Comparison of ENCODE assay signal across 8 mouse cellular contexts in the genomic region with DNA sequence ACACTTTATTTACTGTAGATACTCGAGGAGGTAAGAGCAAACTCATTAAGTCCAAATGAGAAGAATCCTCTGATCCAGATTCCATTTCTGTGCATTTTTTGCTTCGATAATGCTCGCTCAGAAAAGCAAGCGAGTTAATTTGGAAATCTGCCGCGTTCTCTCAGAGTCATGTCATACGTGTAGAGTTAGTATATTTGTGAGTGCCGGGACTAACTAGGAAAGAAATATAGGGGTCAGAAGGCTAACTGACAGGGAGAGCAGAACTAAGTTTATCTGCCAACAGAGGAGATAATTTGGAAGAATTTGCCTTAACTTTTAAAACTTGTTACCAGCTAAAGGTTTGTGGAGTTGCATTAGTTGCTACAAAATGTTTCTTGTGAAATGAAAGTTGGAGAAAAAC. TPM values are rescaled to one million over a fixed set of nuclear protein-coding genes. Genes with fewer than 3 reads are reported as not detected.
A peak's percentile ranks its signal among the peaks of the same experiment; 100 is the strongest.
DNase-seq lines count a peak whose midpoint lies in the region; ATAC-seq and TF ChIP-seq lines count a peak whose summit lies in the region.

No protein-coding gene starts in this region.

- peaks cover 21% of the 10 kb centered on the region for H3K36me3 ChIP-seq in heart, embryonic 15.5 days
- H3K36me3 ChIP-seq in MEL (ENCODE audit: control insufficient read depth in 1 of 2, insufficient read depth in 2 of 2, low read length in 2 of 2), result peaks cover 19 to 27% of the 10 kb centered on the region in 2 experiments
- H3K36me3 ChIP-seq in hindbrain, embryonic 10.5 days, result peaks cover 43% of the 10 kb centered on the region
- H3K36me3 ChIP-seq in midbrain, embryonic 11.5 days (ENCODE audit: control insufficient read depth, insufficient read depth, low read length), result peaks cover 4% of the 10 kb centered on the region; the same call in 1 of the 2 replicates

- H3K27me3 ChIP-seq in heart, embryonic 15.5 days, result no peaks in the 10 kb centered on the region
- no peaks in the 10 kb centered on the region for H3K27me3 ChIP-seq in MEL (ENCODE audit: control insufficient read depth in 1 of 2, insufficient read depth in 2 of 2, low read length in 2 of 2)
- no peaks in the 10 kb centered on the region for H3K27me3 ChIP-seq in hindbrain, embryonic 10.5 days (ENCODE audit: insufficient read depth, poor library complexity, severe bottlenecking)
- H3K27me3 ChIP-seq in midbrain, embryonic 11.5 days (ENCODE audit: control insufficient read depth, insufficient read depth, low read length), result no peaks in the 10 kb centered on the region

- H3K9ac ChIP-seq in heart, embryonic 15.5 days, result peak overlapping the region; percentile 86
- peak overlapping the region; percentile 84 for H3K9ac ChIP-seq in MEL (ENCODE audit: control insufficient read depth, low read depth, low read length, poor library complexity, severe bottlenecking)
- H3K9ac ChIP-seq in midbrain, embryonic 11.5 days (ENCODE audit: low read length), result peak overlapping the region; percentile 85

- DNase-seq in heart, postnatal 4 days, result no peak
- DNase-seq in MEL (ENCODE audit: low read depth, low spot score), result no peak
- DNase-seq in hindbrain, embryonic 10.5 days (ENCODE audit: low spot score), result no peak
- DNase-seq in midbrain, embryonic 11.5 days (ENCODE audit: low spot score, missing footprints), result no peak
- no peak for DNase-seq in cerebellum, adult 9-10 months
- no peak for DNase-seq in cerebellum, adult 18-20 months
- DNase-seq in yolk sac, embryonic 10.5 days (ENCODE audit: low spot score), result no peak

- H3K79me2 ChIP-seq in MEL (ENCODE audit: control insufficient read depth, insufficient read depth, low read length, poor library complexity), result peaks cover 40% of the 10 kb centered on the region

- peaks cover 19% of the 10 kb centered on the region for H3K4me1 ChIP-seq in heart, embryonic 15.5 days (replicated peaks)
- H3K4me1 ChIP-seq in MEL (ENCODE audit: control insufficient read depth in 1 of 2, insufficient read depth in 2 of 2, low read length in 2 of 2), result peaks cover 4 to 12% of the 10 kb centered on the region in 2 experiments
- peaks cover 18% of the 10 kb centered on the region for H3K4me1 ChIP-seq in hindbrain, embryonic 10.5 days (replicated peaks)
- H3K4me1 ChIP-seq in midbrain, embryonic 11.5 days (ENCODE audit: control insufficient read depth, insufficient read depth, low read length), result peaks cover 9% of the 10 kb centered on the region; the same call in 1 of the 2 replicates

- peak overlapping the region; percentile 96 for H3K4me3 ChIP-seq in heart, embryonic 15.5 days
- H3K4me3 ChIP-seq in MEL (ENCODE audit: control insufficient read depth in 1 of 2, insufficient read depth in 1 of 2, low read depth in 2 of 2, low read length in 2 of 2), result peak overlapping the region; percentile 82 to 90
- H3K4me3 ChIP-seq in hindbrain, embryonic 10.5 days, result peak overlapping the region; percentile 86
- peak overlapping the region; percentile 81 for H3K4me3 ChIP-seq in midbrain, embryonic 11.5 days (ENCODE audit: low read depth, low read length)

- 3% methylated on average over 8 of the region's 8 CpGs for WGBS in heart, embryonic 15.5 days
- 6% methylated on average over 8 of the region's 8 CpGs for whole genome bisulfite sequencing in hindbrain, embryonic 10.5 days
- WGBS in midbrain, embryonic 11.5 days, result 8% methylated on average over 8 of the region's 8 CpGs

- H3K4me2 ChIP-seq in heart, embryonic 15.5 days, result peak overlapping the region; percentile 75
- H3K4me2 ChIP-seq in midbrain, embryonic 11.5 days, result peak overlapping the region; percentile 55

- H3K27ac ChIP-seq in heart, embryonic 15.5 days, result no peak overlapping the region
- peak overlapping the region; percentile 82 for H3K27ac ChIP-seq in MEL (ENCODE audit: control insufficient read depth, low read depth, low read length)
- H3K27ac ChIP-seq in hindbrain, embryonic 10.5 days, result peak overlapping the region; percentile 91
- H3K27ac ChIP-seq in midbrain, embryonic 11.5 days (ENCODE audit: low read depth, low read length), result no peak overlapping the region

- TF ChIP-seq EP300 in MEL (IDR thresholded peaks at IDR 0.05; ENCODE audit: low read depth in 1 of 2, low read length in 2 of 2), result no peak

- TF ChIP-seq RAD21 in MEL (IDR thresholded peaks at IDR 0.05; ENCODE audit: low read depth, low read length), result no peak

- TF ChIP-seq CTCF in MEL (IDR thresholded peaks at IDR 0.05 in 2 of 3, conservative IDR thresholded peaks at IDR 0.05 in 1 of 3; ENCODE audit: control insufficient read depth in 1 of 3, insufficient read depth in 1 of 3, low read depth in 2 of 3, low read length in 3 of 3, poor library complexity in 1 of 3, severe bottlenecking in 1 of 3), result no peak

- H3K9me3 ChIP-seq in heart, embryonic 15.5 days (replicated peaks), result no peaks in the 10 kb centered on the region
- H3K9me3 ChIP-seq in MEL (replicated peaks; ENCODE audit: insufficient read depth, low read length), result no peaks in the 10 kb centered on the region
- no peaks in the 10 kb centered on the region for H3K9me3 ChIP-seq in hindbrain, embryonic 10.5 days
- H3K9me3 ChIP-seq in midbrain, embryonic 11.5 days (ENCODE audit: control insufficient read depth, low read length), result no peaks in the 10 kb centered on the region

- TF ChIP-seq POLR2A in MEL (IDR thresholded peaks at IDR 0.05; ENCODE audit: control insufficient read depth in 1 of 2, insufficient read depth in 1 of 2, low read depth in 1 of 2, low read length in 2 of 2, poor library complexity in 1 of 2), result no peak

- no peak for ATAC-seq in heart, embryonic 15.5 days (replicated peaks; ENCODE audit: insufficient number of reproducible peaks, insufficient read depth, low FRiP score, low read depth)
- no peak for ATAC-seq in midbrain, embryonic 11.5 days (ENCODE audit: low FRiP score)

TF ChIP-seq in MEL, 35 proteins besides CTCF, POLR2A, EP300 and RAD21:
- no peak for TF ChIP-seq GABPA (IDR thresholded peaks at IDR 0.05; ENCODE audit: low read depth, low read length)
- TF ChIP-seq CHD1 (IDR thresholded peaks at IDR 0.05; ENCODE audit: low read depth, low read length), result peak; percentile 92; the same call in 1 of the 2 replicates

RNA-seq across cellular contexts. Expression of a gene that starts 0.7 kb away (rescaled TPM):
- polyA plus RNA-seq in heart, embryonic 15.5 days (2015; fragmentation: Nextera tagmentation; extraction: Ambion mirVana), result 8.6 and 10.5 TPM in 2 replicates
- 10 to 100 TPM; 29.8 to 30.4 TPM for total RNA-seq in heart, postnatal 4 days (2021)
- total RNA-seq in MEL (2012; rRNA removed), result 82.7 and 86.7 TPM in 2 replicates
- polyA plus RNA-seq in MEL (2012; ENCODE audit: insufficient read depth in 1 of 2, insufficient read length in 2 of 2, low read depth in 1 of 2, low replicate concordance in 2 of 2, missing spikeins in 1 of 2), result 100 to 1,000 TPM in 1 of 2 experiments, 10 to 100 TPM in 1; 85.0 to 135 TPM
- 24.2 and 30.2 TPM in 2 replicates for polyA plus RNA-seq in hindbrain, embryonic 10.5 days (2016; fragmentation: Nextera tagmentation; extraction: Ambion mirVana)
- 29.8 and 32.2 TPM in 2 replicates for polyA plus RNA-seq in midbrain, embryonic 11.5 days (2014; fragmentation: Nextera tagmentation; extraction: Ambion mirVana)

RNA-seq across cellular contexts. Expression of a gene that starts 10.8 kb away (rescaled TPM):
- 34.0 and 39.3 TPM in 2 replicates for polyA plus RNA-seq in heart, embryonic 15.5 days (2015; fragmentation: Nextera tagmentation; extraction: Ambion mirVana)
- total RNA-seq in heart, postnatal 4 days (2021), result 10 to 100 TPM; 22.6 to 22.9 TPM
- 36.5 and 40.7 TPM in 2 replicates for total RNA-seq in MEL (2012; rRNA removed)
- polyA plus RNA-seq in MEL (2012; ENCODE audit: insufficient read depth in 1 of 2, insufficient read length in 2 of 2, low read depth in 1 of 2, low replicate concordance in 2 of 2, missing spikeins in 1 of 2), result 10 to 100 TPM in 1 of 2 experiments, not detected in 1; 48.8 TPM
- polyA plus RNA-seq in hindbrain, embryonic 10.5 days (2016; fragmentation: Nextera tagmentation; extraction: Ambion mirVana), result 76.5 and 86.0 TPM in 2 replicates
- 81.5 and 82.2 TPM in 2 replicates for polyA plus RNA-seq in midbrain, embryonic 11.5 days (2014; fragmentation: Nextera tagmentation; extraction: Ambion mirVana)

RNA-seq across cellular contexts. Expression of a gene that starts 59.1 kb away (rescaled TPM):
- polyA plus RNA-seq in heart, embryonic 15.5 days (2015; fragmentation: Nextera tagmentation; extraction: Ambion mirVana), result 4.2 and 4.8 TPM in 2 replicates
- total RNA-seq in heart, postnatal 4 days (2021), result 10 to 100 TPM in 1 of 2 experiments, 1 to 10 TPM in 1; 8.6 to 10.1 TPM
- 2.9 and 3.4 TPM in 2 replicates for total RNA-seq in MEL (2012; rRNA removed)
- polyA plus RNA-seq in MEL (2012; ENCODE audit: insufficient read depth in 1 of 2, insufficient read length in 2 of 2, low read depth in 1 of 2, low replicate concordance in 2 of 2, missing spikeins in 1 of 2), result 1 to 10 TPM in 1 of 2 experiments, not detected in 1; 6.3 TPM
- 9.5 and 10.0 TPM in 2 replicates for polyA plus RNA-seq in hindbrain, embryonic 10.5 days (2016; fragmentation: Nextera tagmentation; extraction: Ambion mirVana)
- 11.4 and 13.0 TPM in 2 replicates for polyA plus RNA-seq in midbrain, embryonic 11.5 days (2014; fragmentation: Nextera tagmentation; extraction: Ambion mirVana)

Comparison
In these comparisons a context has a peak if more than half of its experiments do, and no peak if none do; other contexts are left out.
1. H3K27ac ChIP-seq: peak in MEL (single experiment) and hindbrain, embryonic 10.5 days (single experiment); none in heart, embryonic 15.5 days (single experiment) and midbrain, embryonic 11.5 days (single experiment).
2. Peak in every context shown above with its lines, with median percentiles within 50 percentile points of each other: H3K4me3 ChIP-seq and H3K9ac ChIP-seq.